Mouse (Mus musculus) kidney, embryonic 16.5 days (tissue): ENCODE measurements around the gene Eprs. TPM values are rescaled to one million over a fixed set of nuclear protein-coding genes. Genes with fewer than 3 reads are reported as not detected.

Experiments used
- ATAC-seq: fragments of 200-750 bp; cut with Nextera tagmentation; 2 replicates; pipeline ENCODE4 v1.8.0; 2017; ENCODE audit warnings: moderate TSS enrichment; ENCODE audit not compliant: low FRiP score, low TSS enrichment
- H3K27ac ChIP-seq: fragments of 300-500 bp; sonication (generic); 2 replicates; pipeline ENCODE4 v1.5.1; 2014; ENCODE audit warnings: low read length
- H3K27me3 ChIP-seq: fragments of 300-500 bp; sonication (generic); 2 replicates; pipeline ENCODE4 v1.6.1; 2014; ENCODE audit warnings: low read length, control low read depth, mixed read lengths; ENCODE audit not compliant: insufficient read depth
- H3K36me3 ChIP-seq: fragments of 300-500 bp; sonication (generic); 2 replicates; pipeline ENCODE4 v1.6.1; 2014; ENCODE audit warnings: low read length, control low read depth, mixed read lengths; ENCODE audit not compliant: insufficient read depth
- H3K4me1 ChIP-seq: fragments of 300-500 bp; sonication (generic); 2 replicates; pipeline ENCODE4 v1.6.1; 2014; ENCODE audit warnings: low read length, control low read depth, mixed read lengths; ENCODE audit not compliant: insufficient read depth
- H3K4me2 ChIP-seq: fragments of 300-500 bp; sonication (generic); replicated peaks from 2 replicates; pipeline ENCODE4 v1.6.1; 2014; ENCODE audit warnings: low read depth, low read length
- H3K4me3 ChIP-seq: fragments of 300-500 bp; sonication (generic); 2 replicates; pipeline ENCODE4 v1.5.1; 2014; ENCODE audit warnings: mild to moderate bottlenecking, low read length
- H3K9ac ChIP-seq: fragments of 300-500 bp; sonication (generic); replicated peaks from 2 replicates; pipeline ENCODE4 v1.6.1; 2014; ENCODE audit warnings: low read length
- H3K9me3 ChIP-seq: fragments of 300-500 bp; sonication (generic); 2 replicates; pipeline ENCODE4 v1.6.1; 2016; ENCODE audit warnings: low read length, control low read depth
- WGBS: fragments of 180-500 bp; shearing (Covaris S2); extraction: QIAGEN DNeasy Blood & Tissue Kit; methylation state at CpG from one replicate; pipeline ENCODE4 v1.1.7; 2014; 5-methylcytosine and 5-hydroxymethylcytosine counted together
- polyA plus RNA-seq: library from polyadenylated mRNA; unstranded; fragments of >200 nt; fragmentation: Nextera tagmentation; extraction: Ambion mirVana; gene quantifications from 2 replicates; pipeline ENCODE4 v1.2.1, GENCODE M21; 2015

Gene Eprs
- polyA plus RNA-seq, 1 experiment from 2014 or later: 137 TPM

DNA sequence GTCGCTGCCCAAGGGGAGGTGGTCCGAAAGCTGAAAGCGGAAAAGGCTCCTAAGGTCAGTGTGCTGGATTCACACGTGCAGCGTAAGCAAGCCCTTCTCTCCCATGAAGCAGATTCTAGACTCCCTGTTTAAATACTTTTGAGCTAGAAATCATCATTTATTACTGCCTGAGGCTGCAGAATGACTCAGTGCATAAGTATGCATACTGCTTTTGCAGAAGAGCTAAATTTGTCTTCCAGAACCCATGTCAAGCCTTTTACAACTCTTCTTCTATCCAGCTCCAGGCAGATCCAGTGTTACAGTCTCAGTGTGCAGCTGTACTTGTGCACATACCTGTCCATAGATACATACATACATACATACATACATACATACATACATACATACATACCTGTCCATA lies 38.8 kb downstream of the Eprs start:
- ATAC-seq: no peak
- Histone ChIP-seq H3K4me2 (no peak overlapping the region), H3K4me3 (no peak overlapping the region), H3K36me3 (peaks cover 62% of the 10 kb centered on the region), H3K9ac (no peak overlapping the region), H3K27me3 (no peaks in the 10 kb centered on the region), H3K27ac (no peak overlapping the region), H3K9me3 (no peaks in the 10 kb centered on the region), H3K4me1 (no peaks in the 10 kb centered on the region)
- WGBS: 95% methylated on average over 5 of the region's 5 CpGs

DNA sequence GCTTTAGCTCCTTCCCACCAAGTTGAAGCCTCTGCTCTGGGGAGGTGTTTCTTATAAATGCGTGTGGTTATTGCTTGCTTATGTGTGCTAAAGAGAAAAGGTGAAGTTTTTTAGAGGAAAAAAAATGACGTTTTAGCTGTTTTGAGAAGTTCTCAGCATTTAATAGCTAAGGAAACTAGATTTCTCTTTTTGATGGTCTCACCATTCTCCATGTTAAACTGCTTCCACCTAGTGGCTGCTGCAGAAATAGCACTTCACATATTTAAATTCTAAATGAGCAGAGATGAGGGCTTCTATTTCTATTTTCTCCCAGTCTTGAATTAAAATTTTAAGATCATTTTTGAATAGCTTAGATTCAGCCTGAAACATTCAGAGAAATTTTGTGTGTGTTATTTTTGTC lies 41.2 kb downstream of the Eprs start:
- 50% methylated on average over 2 of the region's 2 CpGs for WGBS
- H3K4me2 ChIP-seq: no peak overlapping the region
- H3K4me1 ChIP-seq: no peaks in the 10 kb centered on the region
- no peak overlapping the region for H3K27ac ChIP-seq
- H3K4me3 ChIP-seq: no peak overlapping the region
- H3K9me3 ChIP-seq: no peaks in the 10 kb centered on the region
- H3K36me3 ChIP-seq: peaks cover 57% of the 10 kb centered on the region
- H3K27me3 ChIP-seq: no peaks in the 10 kb centered on the region
- H3K9ac ChIP-seq: no peak overlapping the region
- no peak for ATAC-seq

DNA sequence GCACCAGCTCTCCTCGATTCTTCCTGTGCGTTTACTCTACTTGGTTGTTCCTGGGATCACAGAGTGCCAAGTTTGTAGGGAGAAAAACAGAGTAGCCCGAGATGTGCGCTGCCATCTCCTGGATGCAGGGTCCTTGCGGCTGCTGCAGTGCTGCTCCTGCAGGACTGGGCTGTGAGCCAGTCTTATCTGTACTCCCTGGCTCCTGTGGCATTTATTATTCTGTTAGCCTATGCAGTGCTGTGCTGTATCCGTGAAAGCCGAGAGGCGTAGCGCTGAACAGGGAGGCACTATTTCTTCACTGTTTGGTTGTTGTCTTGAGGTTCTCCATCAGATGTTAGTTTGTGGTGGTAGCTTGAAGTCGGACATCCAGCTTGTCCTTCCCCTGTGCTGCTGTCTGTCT lies 43.1 kb downstream of the Eprs start:
- peaks cover 60% of the 10 kb centered on the region for H3K36me3 ChIP-seq
- no peak for ATAC-seq
- H3K4me3 ChIP-seq: no peak overlapping the region
- no peak overlapping the region for H3K9ac ChIP-seq
- WGBS: 92% methylated on average over 10 of the region's 10 CpGs
- no peak overlapping the region for H3K27ac ChIP-seq
- no peaks in the 10 kb centered on the region for H3K27me3 ChIP-seq
- H3K4me1 ChIP-seq: no peaks in the 10 kb centered on the region
- no peak overlapping the region for H3K4me2 ChIP-seq
- no peaks in the 10 kb centered on the region for H3K9me3 ChIP-seq

DNA sequence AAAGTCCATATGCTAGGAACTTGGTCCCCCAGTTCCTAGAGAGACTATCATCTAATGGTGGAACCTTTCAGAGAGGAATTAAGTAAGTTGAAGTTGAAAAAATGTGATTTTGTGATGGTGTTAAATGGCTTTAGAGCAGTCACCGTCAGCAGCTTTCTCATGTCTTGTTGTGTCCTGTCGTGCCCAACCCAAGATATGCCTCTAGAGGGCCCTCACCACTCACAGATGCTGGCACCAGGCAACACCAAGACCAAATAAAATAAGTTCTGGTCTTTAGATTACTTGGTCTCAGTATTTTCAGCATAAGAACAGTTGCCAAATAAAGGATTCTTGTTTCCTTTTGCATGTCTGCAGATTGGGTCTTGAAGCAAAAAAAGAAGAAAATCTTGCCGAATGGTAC lies 47.0 kb downstream of the Eprs start:
- WGBS: 73% methylated on average over 3 of the region's 3 CpGs
- Histone ChIP-seq H3K9ac (no peak overlapping the region), H3K36me3 (peaks cover 56% of the 10 kb centered on the region)

DNA sequence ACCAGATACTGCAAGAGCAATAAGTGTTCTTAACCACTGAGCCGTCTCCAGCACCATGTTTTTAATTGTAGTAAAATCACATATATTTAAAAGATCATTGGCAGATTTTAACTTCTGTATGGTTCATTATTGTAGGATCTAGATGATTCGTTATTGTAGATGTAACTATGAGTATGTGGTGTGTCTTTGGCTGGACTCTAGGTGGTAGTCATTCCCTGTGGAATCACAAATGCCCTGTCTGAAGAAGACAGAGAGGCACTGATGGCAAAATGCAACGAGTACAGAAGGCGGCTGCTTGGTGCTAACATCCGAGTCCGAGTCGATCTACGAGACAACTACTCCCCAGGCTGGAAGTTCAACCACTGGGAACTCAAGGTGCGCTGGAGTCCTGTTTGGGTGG lies 55.2 kb downstream of the Eprs start:
- no peak overlapping the region for H3K27ac ChIP-seq
- H3K36me3 ChIP-seq: peaks cover 73% of the 10 kb centered on the region
- no peak overlapping the region for H3K4me2 ChIP-seq
- H3K27me3 ChIP-seq: no peaks in the 10 kb centered on the region
- ATAC-seq: no peak
- no peaks in the 10 kb centered on the region for H3K4me1 ChIP-seq
- 92% methylated on average over 9 of the region's 9 CpGs for WGBS
- no peak overlapping the region for H3K9ac ChIP-seq
- no peak overlapping the region for H3K4me3 ChIP-seq
- H3K9me3 ChIP-seq: no peaks in the 10 kb centered on the region

More for the DNA sequence above, 47.0 kb downstream of the Eprs start:
- ATAC-seq: no peak
- no peaks in the 10 kb centered on the region for H3K27me3 ChIP-seq
- no peaks in the 10 kb centered on the region for H3K9me3 ChIP-seq
- no peak overlapping the region for H3K4me3 ChIP-seq
- no peaks in the 10 kb centered on the region for H3K4me1 ChIP-seq
- no peak overlapping the region for H3K4me2 ChIP-seq
- no peak overlapping the region for H3K27ac ChIP-seq

DNA sequence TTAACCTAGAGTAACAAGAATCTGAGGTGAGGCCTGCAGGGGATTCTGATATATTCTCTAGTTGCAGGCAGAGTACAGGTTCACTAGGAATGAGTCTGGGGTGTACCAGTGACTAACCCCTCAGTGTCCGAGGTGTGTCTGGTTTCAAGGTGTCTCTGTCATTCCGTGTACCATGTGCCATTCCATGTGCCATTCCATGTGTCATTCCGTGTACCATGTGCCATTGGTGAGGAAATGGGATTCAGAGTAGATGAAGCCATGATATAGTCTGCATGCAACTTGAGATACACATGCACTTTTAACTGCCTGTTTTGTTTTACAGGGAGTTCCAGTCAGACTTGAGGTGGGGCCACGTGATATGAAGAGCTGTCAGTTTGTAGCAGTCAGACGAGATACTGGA lies 57.0 kb downstream of the Eprs start:
- WGBS: 90% methylated on average over 5 of the region's 5 CpGs
- no peak for ATAC-seq
- H3K36me3 ChIP-seq: peaks cover 76% of the 10 kb centered on the region

DNA sequence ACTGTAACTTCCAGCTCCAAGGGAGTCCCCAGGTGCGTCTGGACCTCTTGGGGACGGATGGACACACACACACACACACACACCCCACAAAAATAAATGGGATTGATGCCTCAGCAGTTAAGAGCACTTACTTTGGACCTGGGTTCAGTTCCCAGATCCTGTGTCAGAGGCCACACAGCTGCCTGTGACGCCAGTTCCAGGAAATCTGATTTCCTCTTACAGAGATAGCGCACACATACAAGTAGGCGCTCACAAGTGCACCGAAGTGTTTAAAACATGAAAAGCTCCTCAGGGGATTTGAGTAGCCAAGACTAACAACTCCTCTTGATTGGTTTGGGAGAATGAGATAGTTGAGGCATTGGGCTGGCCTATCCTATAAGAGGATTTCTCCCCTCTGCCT lies 57.9 kb downstream of the Eprs start:
- H3K27ac ChIP-seq: no peak overlapping the region
- H3K27me3 ChIP-seq: no peaks in the 10 kb centered on the region
- H3K36me3 ChIP-seq: peaks cover 72% of the 10 kb centered on the region
- no peak overlapping the region for H3K4me3 ChIP-seq
- H3K9me3 ChIP-seq: no peaks in the 10 kb centered on the region
- H3K9ac ChIP-seq: no peak overlapping the region
- no peaks in the 10 kb centered on the region for H3K4me1 ChIP-seq
- ATAC-seq: no peak
- 92% methylated on average over 6 of the region's 6 CpGs for WGBS
- H3K4me2 ChIP-seq: no peak overlapping the region

More for the DNA sequence above, 57.0 kb downstream of the Eprs start:
- H3K9me3 ChIP-seq: no peaks in the 10 kb centered on the region
- H3K4me3 ChIP-seq: no peak overlapping the region
- H3K4me1 ChIP-seq: no peaks in the 10 kb centered on the region
- no peak overlapping the region for H3K4me2 ChIP-seq
- no peak overlapping the region for H3K27ac ChIP-seq
- no peaks in the 10 kb centered on the region for H3K27me3 ChIP-seq
- no peak overlapping the region for H3K9ac ChIP-seq

DNA sequence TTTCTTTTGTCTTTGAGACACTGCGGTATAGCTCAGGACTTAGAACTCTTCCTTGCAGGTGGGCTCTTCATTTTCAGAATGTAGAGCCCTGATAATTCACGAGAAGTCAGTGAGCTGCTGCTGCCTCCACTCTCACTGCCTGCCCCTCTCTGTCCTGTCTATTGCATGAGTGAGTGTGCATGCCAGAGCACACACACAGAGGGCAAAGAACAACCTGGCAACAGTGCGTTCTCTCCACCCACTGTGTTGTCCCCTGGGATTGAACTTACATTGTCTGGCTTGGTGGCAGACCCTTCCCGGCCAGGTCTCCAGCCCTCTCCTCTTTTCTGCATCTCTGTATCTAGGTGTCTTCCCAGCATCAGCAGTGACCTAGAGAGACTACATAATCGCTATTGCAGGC lies 63.7 kb downstream of the Eprs start:
- Histone ChIP-seq H3K27me3 (no peaks in the 10 kb centered on the region), H3K4me3 (no peak overlapping the region), H3K9ac (no peak overlapping the region), H3K4me1 (no peaks in the 10 kb centered on the region), H3K36me3 (peaks cover 59% of the 10 kb centered on the region), H3K4me2 (no peak overlapping the region), H3K27ac (no peak overlapping the region), H3K9me3 (no peaks in the 10 kb centered on the region)
- WGBS: 93% methylated on average over 5 of the region's 5 CpGs
- ATAC-seq: no peak

DNA sequence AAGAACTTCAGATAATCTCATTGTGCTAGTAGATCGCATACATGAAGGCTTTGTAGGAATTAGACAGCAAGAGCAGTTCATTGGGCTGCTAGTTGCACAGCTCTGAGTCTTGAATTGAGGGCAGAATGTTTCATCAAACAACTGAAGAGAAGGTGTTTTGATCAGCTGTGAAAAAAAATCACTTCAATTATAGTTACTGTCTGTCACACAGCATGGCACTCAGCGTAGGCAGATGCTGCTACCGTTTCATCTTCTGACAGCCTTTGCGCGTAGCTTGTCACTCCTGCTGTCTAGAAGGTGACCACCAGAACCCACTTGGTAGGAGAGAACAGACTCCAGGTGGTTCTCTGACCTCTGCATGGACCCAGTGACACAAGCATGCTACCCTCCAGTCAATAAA lies 67.6 kb downstream of the Eprs start:
- Histone ChIP-seq H3K4me1 (no peaks in the 10 kb centered on the region), H3K4me3 (no peak overlapping the region), H3K4me2 (no peak overlapping the region), H3K36me3 (peaks cover 37% of the 10 kb centered on the region), H3K27me3 (no peaks in the 10 kb centered on the region), H3K27ac (no peak overlapping the region), H3K9ac (no peak overlapping the region), H3K9me3 (no peaks in the 10 kb centered on the region)
- 95% methylated on average over 5 of the region's 5 CpGs for WGBS
- no peak for ATAC-seq

DNA sequence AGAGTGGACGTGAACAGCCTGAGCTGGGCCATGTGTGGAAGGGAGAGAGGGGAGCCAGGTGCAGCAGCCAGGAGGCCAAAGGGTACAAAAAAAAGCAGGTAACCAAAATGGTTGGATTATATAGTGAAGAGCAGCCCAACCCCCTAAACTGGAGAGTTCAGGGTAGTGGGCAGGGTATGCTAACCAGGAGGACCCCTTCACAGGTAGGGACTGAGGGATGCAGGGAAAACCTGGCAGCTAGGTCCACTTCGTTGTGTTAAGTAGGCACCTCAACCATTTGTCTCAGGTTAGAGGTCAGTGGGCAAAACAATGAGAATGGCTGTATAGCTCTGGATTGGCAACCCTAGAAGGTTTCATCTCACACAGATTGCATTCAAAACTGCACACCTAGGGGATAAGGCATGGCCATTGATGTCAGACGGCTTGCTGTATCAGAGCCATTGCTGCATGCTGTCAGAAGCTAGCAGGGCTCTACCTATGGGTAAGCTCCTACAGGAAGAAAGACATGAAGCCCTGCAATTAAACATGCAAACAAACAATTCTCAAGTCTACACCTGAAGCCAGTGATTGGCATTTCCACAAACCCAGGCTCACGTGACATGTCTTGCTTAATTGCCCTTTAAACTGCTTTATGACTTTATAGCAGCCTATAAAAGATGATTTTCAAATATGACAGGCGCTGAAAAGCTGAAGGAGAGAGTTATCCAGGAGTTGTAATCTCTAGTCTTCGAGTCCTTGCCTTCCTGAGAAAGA lies 68.6 kb downstream of the Eprs start:
- peaks cover 32% of the 10 kb centered on the region for H3K36me3 ChIP-seq
- H3K4me2 ChIP-seq: no peak overlapping the region
- H3K9me3 ChIP-seq: no peaks in the 10 kb centered on the region
- no peak for ATAC-seq
- no peaks in the 10 kb centered on the region for H3K27me3 ChIP-seq
- H3K4me3 ChIP-seq: no peak overlapping the region
- no peaks in the 10 kb centered on the region for H3K4me1 ChIP-seq
- H3K27ac ChIP-seq: no peak overlapping the region
- H3K9ac ChIP-seq: no peak overlapping the region
- WGBS: 66% methylated on average over 6 of the region's 6 CpGs
